Mouse (Mus musculus) thymus, postnatal 4 days (tissue): ENCODE data around the gene Ttc5.
"Not testable (repeated sequence)": the region's sequence is repeated elsewhere in the genome, so short reads cannot be mapped to it uniquely, and the experiment has no call there.

Source experiments
- DNase-seq: peaks from one replicate; pipeline ENCODE4 v3.0.0; 2021

Gene Ttc5

GRCm38 (mm10) chr14:50785251-50785637 lies at the start of gene Ttc5:
TSS of gene Ttc5 (minus strand) at chr14:50785519.
- peak; percentile 95 for DNase-seq

- DNase-seq = no peak
These were observed 49.1 kb upstream of the Ttc5 start for GRCm38 (mm10) chr14:50834435-50834834.

DNA sequence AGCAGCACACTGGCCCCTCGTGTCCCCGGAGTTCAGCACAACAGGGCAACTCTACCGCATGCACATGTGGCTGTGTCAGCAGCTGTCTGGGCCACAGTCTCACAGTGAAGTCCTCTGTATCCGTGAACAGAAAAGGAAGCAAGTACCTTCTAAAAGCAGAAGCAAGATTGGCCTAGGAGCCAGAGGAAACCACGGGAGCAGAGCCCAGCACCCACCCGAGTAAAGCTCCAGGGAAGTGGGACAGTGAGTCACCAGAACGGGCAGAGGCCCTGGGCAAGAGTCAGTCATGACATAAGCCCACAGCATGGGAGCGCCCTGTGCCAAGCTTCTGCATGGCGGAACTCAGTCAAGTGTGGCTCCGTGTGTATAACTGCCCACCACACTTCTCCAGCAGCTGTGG lies 48.6 kb upstream of the Ttc5 start:
- DNase-seq = no peak

GRCm38 (mm10) chr14:50829878-50830277 lies 44.6 kb upstream of the Ttc5 start:
- DNase-seq = no peak

GRCm38 (mm10) chr14:50826579-50826978 lies 41.3 kb upstream of the Ttc5 start:
- DNase-seq = no peak

GRCm38 (mm10) chr14:50824219-50824618 lies 38.9 kb upstream of the Ttc5 start:
- DNase-seq = no peak

GRCm38 (mm10) chr14:50823240-50823639 lies 37.9 kb upstream of the Ttc5 start:
- peak; percentile 30 for DNase-seq

DNA sequence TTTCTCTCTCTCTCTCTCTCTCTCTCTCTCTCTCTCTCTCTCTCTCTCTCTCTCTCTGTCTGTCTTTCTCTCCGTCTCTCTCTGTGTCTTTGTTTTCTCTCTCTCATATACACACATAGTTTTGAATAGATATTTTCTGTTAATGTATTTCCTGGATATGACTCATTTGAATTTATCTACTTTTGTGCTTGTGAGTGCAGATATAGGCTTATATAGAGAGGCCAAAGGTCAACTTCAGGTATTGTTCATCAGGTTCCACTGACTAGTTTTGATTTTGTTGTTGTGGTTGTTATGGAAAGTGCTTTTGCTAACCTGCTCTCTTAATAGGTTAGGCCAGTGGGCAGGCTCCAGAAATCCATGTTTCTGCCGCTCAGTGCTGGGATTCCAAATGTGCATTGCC lies 27.7 kb upstream of the Ttc5 start:
- no peak for DNase-seq

GRCm38 (mm10) chr14:50807487-50808072 lies 22.3 kb upstream of the Ttc5 start, which contains the start of the genes Ccnb1ip1 and Parp2:
TSS of gene Ccnb1ip1 (minus strand) at chr14:50807732.
TSS of gene Parp2 (plus strand) at chr14:50807841.
- DNase-seq = peak; percentile 91

GRCm38 (mm10) chr14:50806469-50806868 lies 21.1 kb upstream of the Ttc5 start:
- DNase-seq = not testable (repeated sequence)

GRCm38 (mm10) chr14:50804683-50805082 lies 19.4 kb upstream of the Ttc5 start:
- no peak for DNase-seq

DNA sequence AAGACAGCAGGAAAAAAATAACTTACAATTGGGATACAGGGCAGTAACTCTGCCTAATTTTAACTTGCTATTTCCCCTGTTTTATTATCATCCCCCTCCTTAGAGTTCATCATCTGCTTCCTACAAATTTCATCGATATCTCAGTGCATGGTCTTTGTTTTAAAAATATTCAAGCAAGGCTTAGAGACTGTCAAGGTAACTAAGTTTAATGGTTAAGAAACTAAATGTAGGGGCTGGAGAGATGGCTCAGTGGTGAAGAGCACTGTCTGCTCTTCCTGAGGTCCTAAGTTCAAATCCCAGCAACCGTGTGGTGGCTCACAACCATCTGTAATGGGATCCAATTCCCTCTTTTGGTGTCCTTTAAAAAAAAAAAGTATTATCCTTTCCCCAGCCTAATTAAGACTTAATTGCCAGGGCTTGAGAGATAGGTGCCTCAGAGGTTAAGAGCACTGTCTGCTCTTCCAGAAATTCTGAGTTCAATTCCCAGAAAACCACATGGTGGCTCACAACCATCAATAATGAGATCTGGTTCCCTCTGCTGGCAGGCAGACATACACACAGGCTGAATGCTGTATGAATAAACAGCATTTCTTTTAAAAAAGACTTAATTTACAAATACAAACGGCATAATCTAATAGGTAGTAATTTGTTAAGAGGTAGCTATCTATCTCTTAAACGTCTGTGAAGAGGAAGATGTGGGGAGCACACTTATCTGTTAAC lies 17.7 kb upstream of the Ttc5 start:
- peak; percentile 29 for DNase-seq

DNA sequence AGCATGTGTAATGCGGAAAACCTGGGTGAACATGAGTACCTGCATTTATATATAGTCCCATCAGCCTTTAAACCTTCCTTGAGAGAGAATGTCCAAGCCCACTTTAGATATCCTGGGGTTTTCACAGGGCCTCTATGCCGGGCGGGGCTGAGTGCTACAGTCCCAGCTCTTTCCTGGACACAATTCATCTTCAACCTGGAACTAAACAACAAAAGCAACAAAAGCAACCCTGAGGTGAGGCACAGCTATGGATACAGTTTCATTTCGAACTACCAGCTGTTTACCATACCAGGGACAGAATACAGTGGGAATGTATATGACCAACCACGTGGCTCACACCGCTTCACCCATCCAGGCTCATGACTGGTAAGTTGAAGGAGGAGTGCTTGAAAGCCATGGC lies 17.1 kb upstream of the Ttc5 start:
- DNase-seq = no peak

DNA sequence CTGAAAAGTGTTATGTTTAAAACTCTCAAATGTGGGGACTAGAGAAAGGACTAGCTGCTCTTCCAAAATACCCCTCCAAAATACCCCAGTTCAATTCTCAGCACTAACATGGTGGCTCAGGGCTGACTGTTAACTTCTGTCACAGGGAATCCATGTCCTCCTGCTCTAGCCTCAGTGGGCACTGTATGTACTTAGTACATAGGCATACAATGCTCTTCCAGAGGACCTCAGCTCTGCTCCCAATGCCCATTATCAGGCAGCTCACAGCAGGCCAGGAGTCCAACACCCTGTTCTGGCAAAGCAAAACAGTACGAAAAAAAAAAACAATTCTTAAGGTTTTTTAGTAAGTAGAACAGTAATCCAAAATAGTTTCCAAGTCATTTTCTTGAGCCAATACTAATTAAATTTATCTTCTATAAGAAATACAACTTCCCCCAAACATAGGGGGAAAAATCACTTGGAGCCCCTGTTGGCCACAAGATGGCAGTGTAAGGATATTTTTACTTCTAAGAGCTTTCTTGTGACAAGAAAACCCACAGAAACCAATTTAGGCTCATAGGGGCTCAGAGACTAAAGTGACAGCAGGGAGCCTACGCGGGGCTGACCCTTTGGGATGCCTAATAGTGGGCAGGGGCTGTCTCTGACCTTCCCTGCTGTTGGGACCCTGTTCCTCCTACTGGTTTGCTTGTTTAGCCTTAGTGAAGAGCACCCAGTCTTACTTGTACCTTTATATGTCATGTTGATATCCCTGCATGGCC lies 14.4 kb upstream of the Ttc5 start:
- peak; percentile 38 for DNase-seq

- peak; percentile 58 for DNase-seq
These were observed 13.2 kb upstream of the Ttc5 start for GRCm38 (mm10) chr14:50798512-50798911.

- no peak for DNase-seq
These were observed 11.1 kb upstream of the Ttc5 start for GRCm38 (mm10) chr14:50796464-50796863.

GRCm38 (mm10) chr14:50795965-50796364 lies 10.6 kb upstream of the Ttc5 start:
- no peak for DNase-seq

DNA sequence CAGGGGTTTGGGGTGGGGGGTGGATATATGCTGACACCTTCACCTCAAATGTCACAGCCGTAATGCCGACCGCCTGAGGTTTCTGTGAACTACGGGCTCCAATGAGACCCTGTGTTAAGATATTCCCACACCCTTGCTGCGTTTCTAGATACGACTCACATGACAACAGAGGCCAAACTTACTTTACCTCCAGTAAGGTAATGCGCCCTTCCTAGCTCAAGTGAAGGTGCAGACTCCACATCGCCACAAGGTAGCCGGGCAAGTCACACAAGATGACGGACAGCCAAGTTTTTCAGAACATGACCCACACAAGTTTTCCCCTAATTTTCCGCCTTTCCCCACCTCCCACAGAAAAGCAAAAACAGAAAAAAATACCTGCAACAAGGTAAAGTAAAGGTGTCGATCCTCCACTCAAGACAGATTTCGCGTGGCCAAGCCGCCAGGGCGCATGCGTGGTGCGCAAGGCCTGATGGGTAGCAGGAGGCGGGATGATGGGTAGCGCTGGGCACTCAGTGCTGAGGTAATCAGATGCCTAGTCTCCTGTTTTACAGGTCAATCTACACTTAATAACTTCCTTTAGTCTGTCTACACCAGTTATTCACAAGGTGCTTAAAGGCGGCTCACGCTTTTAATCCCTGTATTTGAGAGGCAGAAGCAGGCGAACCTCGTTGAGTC lies 10.1 kb upstream of the Ttc5 start:
- no peak for DNase-seq

DNA sequence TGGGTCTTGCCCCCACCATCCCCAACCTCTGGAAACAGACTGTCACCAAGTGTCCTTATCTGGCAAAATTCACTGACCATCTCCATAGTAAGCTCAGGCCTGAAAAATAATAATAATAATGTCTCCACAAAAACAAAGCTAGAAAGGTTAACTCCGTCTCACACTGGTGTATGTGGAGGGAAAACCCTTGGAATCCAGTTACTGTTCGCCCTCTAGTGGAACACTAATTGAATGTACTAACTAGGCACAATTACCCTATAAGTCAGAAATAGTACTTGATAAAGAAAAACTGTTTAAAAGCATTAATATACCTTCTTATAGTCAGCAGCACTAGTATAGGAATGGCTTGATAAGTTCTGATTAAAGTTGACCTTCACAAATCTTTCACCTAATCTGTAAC lies 2.8 kb upstream of the Ttc5 start:
- no peak for DNase-seq

- peak; percentile 51 for DNase-seq
These were observed 698 bp downstream of the Ttc5 start for GRCm38 (mm10) chr14:50784391-50785250.

DNA sequence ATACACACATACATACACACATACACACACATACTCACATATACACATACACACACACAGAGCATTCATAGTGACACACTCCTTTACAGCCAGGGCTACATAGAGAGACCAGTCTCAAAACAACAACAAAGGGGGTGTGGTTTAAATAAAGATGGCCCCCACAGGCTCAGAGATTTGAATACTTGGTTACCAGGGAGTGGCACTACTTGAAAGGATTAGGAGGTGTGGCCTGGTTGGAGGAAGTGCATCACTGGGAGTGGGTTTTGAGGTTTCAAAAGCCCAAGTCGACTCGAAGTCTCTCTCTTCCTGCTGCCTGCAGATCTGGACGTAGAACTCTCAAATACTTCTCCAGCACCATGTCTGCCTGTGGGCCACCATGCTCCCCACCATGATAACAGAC lies 3.2 kb downstream of the Ttc5 start:
- no peak for DNase-seq

GRCm38 (mm10) chr14:50771342-50771741 lies 14.0 kb downstream of the Ttc5 start:
- peak; percentile 28 for DNase-seq
